Mouse (Mus musculus): ENCODE results near the gene Gm20518.

GRCm38 (mm10) chr16:17796519-17796918, 95.0 kb downstream of the Gm20518 start:
- no peak for TF ChIP-seq CTCF (IDR thresholded peaks at IDR 0.05; ENCODE audit: low read depth)
- no peak for TF ChIP-seq EP300 (optimal IDR thresholded peaks at IDR 0.05)
